Mouse (Mus musculus) forebrain, postnatal 0 days (tissue): ENCODE results near the gene Lrfn5. TPM values are rescaled to one million over a fixed set of nuclear protein-coding genes. Genes with fewer than 3 reads are reported as not detected.

Experiments
- ATAC-seq: fragments of 200-750 bp; cut with Nextera tagmentation; 2 replicates; pipeline ENCODE4 v1.8.0; 2017; ENCODE audit warnings: mild to moderate bottlenecking, moderate library complexity
- DNase-seq: peaks from one replicate; pipeline ENCODE4 v3.0.0-alpha.2; 2015
- H3K27ac ChIP-seq: fragments of 300-500 bp; sonication (generic); 2 replicates; pipeline ENCODE4 v1.5.1; 2014; ENCODE audit warnings: low read depth, mild to moderate bottlenecking, antibody characterized with exemption, low read length, moderate library complexity, mixed read lengths
- H3K27me3 ChIP-seq: fragments of 300-500 bp; sonication (generic); 2 replicates; pipeline ENCODE4 v1.6.1; 2014; ENCODE audit warnings: mild to moderate bottlenecking, low read length, mixed read lengths; ENCODE audit not compliant: insufficient read depth
- H3K36me3 ChIP-seq: fragments of 300-500 bp; sonication (generic); 2 replicates; pipeline ENCODE4 v1.6.1; 2014; ENCODE audit warnings: mild to moderate bottlenecking, moderate library complexity; ENCODE audit not compliant: insufficient read depth
- H3K4me1 ChIP-seq: fragments of 300-500 bp; sonication (generic); 2 replicates; pipeline ENCODE4 v1.6.1; 2014; ENCODE audit warnings: antibody characterized with exemption; ENCODE audit not compliant: insufficient read depth
- H3K4me2 ChIP-seq: fragments of 300-500 bp; sonication (generic); 2 replicates; pipeline ENCODE4 v1.6.1; 2014; ENCODE audit warnings: low read depth, mild to moderate bottlenecking, moderate library complexity
- H3K4me3 ChIP-seq: fragments of 300-500 bp; sonication (generic); 2 replicates; pipeline ENCODE4 v1.5.1; 2014; ENCODE audit warnings: low read depth, low read length, mixed read lengths
- H3K9ac ChIP-seq: fragments of 300-500 bp; sonication (generic); 2 replicates; pipeline ENCODE4 v1.6.1; 2014; ENCODE audit warnings: mild to moderate bottlenecking
- H3K9me3 ChIP-seq: fragments of 300-500 bp; sonication (generic); 2 replicates; pipeline ENCODE4 v1.6.1; 2016; ENCODE audit warnings: low read length
- CTCF ChIP-seq: sonication (generic); IDR thresholded peaks from 2 replicates; pipeline ENCODE4 v1.5.1; 2016; ENCODE audit warnings: antibody characterized with exemption, control low read depth, low read depth
- WGBS: fragments of 180-500 bp; shearing (Covaris S2); extraction: QIAGEN DNeasy Blood & Tissue Kit; methylation state at CpG from one replicate; pipeline ENCODE4 v1.1.7; 2014; 5-methylcytosine and 5-hydroxymethylcytosine counted together
- polyA plus RNA-seq: library from polyadenylated mRNA; unstranded; fragments of >200 nt; fragmentation: Nextera tagmentation; extraction: Ambion mirVana; gene quantifications from 2 replicates; pipeline ENCODE4 v1.2.1, GENCODE M21; 2015
- total RNA-seq: library from RNA; depleted of rRNA; stranded (reverse); fragments of >200 nt; gene quantifications from 2 replicates; pipeline ENCODE4 v1.2.3, GENCODE M21; 2014

The Lrfn5 gene
- total and polyA plus RNA-seq, 2 experiments from 2014 or later, result 69.9 to 109 TPM

DNA sequence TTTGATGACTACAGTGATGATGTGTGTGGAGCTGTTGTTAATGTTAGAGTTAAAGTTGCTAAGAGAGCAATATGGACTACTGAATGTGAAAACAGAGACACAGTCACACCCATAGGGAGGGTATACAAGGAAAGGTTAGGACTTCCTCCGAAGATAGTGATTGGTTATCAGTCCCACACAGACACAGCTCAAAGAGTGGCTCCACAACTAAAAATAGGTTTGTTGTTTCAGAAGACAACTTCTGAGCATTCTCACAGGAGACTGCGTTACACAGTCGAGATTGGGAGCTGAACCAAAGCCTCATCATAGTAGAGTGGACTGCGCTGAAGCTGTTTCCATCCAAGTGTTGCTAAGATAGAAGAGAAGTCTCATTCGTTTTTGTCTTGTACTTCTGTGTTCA lies 57.0 kb downstream of the Lrfn5 start:
- Histone ChIP-seq H3K4me3 (no peak overlapping the region), H3K4me1 (no peaks in the 10 kb centered on the region), H3K9me3 (no peaks in the 10 kb centered on the region), H3K27me3 (no peaks in the 10 kb centered on the region), H3K27ac (no peak overlapping the region), H3K36me3 (no peaks in the 10 kb centered on the region), H3K4me2 (no peak overlapping the region), H3K9ac (no peak overlapping the region)
- DNase-seq (no peak), ATAC-seq (no peak)
- no peak for TF ChIP-seq CTCF
- 82% methylated on average over 5 of the region's 5 CpGs for WGBS

DNA sequence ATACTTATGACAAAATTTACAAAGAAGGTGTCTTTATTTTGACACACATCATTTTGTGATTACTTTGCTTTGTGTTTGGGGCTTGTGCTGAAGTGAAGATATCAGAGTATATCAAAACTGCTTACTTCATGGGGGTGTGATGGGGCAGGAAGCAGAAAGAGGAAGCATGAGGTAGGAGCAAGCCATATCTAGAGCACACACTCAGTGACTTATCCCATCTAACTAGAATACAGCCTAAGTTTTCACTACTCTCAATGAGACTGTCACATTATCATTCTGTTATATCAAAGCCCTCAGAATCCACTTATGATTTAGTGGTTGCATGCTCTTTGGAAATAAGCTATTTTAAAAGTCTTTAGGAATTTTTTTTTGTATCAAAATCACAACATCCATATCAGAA lies 77.4 kb downstream of the Lrfn5 start:
- no peak for DNase-seq
- no peak overlapping the region for H3K4me2 ChIP-seq
- no peaks in the 10 kb centered on the region for H3K27me3 ChIP-seq
- H3K4me1 ChIP-seq, result no peaks in the 10 kb centered on the region
- H3K4me3 ChIP-seq, result no peak overlapping the region
- no peaks in the 10 kb centered on the region for H3K9me3 ChIP-seq
- H3K36me3 ChIP-seq, result no peaks in the 10 kb centered on the region
- no peak for TF ChIP-seq CTCF
- no peak overlapping the region for H3K9ac ChIP-seq
- H3K27ac ChIP-seq, result no peak overlapping the region
- ATAC-seq, result no peak

DNA sequence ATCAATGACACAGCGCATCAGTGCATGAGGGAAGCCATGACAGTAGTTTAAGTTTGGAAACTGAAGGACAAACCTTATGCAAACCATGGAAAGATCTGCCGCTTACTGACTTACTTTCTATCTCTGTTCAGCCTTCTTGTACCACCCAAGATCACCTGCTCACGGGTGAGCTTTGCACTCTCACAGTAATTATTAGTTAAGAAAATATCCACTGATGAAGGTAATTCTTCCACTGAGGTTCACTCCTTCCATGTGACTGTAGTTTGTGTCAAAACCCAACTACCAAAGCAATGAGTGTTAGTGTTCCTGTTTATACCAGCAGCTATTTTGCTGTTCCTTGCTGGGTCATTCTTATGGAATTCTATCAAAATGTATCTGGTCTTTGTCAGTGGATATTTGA lies 84.9 kb downstream of the Lrfn5 start:
- Histone ChIP-seq H3K27me3 (no peaks in the 10 kb centered on the region), H3K4me2 (no peak overlapping the region), H3K9me3 (no peaks in the 10 kb centered on the region), H3K36me3 (no peaks in the 10 kb centered on the region), H3K4me1 (no peaks in the 10 kb centered on the region), H3K4me3 (no peak overlapping the region), H3K27ac (no peak overlapping the region), H3K9ac (no peak overlapping the region)
- ATAC-seq (no peak), DNase-seq (no peak)
- TF ChIP-seq CTCF, result no peak
- WGBS, result 95% methylated on average over 3 of the region's 3 CpGs

- DNase-seq, result no peak
- no peak overlapping the region for H3K27ac ChIP-seq
- H3K27me3 ChIP-seq, result no peaks in the 10 kb centered on the region
- no peak for TF ChIP-seq CTCF
- H3K36me3 ChIP-seq, result no peaks in the 10 kb centered on the region
- no peak overlapping the region for H3K9ac ChIP-seq
- H3K4me2 ChIP-seq, result no peak overlapping the region
- H3K9me3 ChIP-seq, result no peaks in the 10 kb centered on the region
- H3K4me1 ChIP-seq, result no peaks in the 10 kb centered on the region
- no peak overlapping the region for H3K4me3 ChIP-seq
- 83% methylated on average over 1 of the region's 1 CpGs for WGBS
- no peak for ATAC-seq
Measured at GRCm38 (mm10) chr12:61610081-61610480, 87.1 kb downstream of the Lrfn5 start.

GRCm38 (mm10) chr12:61624532-61624931 lies 101.6 kb downstream of the Lrfn5 start:
- no peak for ATAC-seq
- H3K27ac ChIP-seq, result no peak overlapping the region
- no peak for TF ChIP-seq CTCF

GRCm38 (mm10) chr12:61654380-61654779 lies 131.4 kb downstream of the Lrfn5 start:
- no peak overlapping the region for H3K27ac ChIP-seq
- WGBS, result 86% methylated on average over 5 of the region's 5 CpGs
- ATAC-seq, result no peak

More at GRCm38 (mm10) chr12:61624532-61624931, 101.6 kb downstream of the Lrfn5 start:
- H3K9me3 ChIP-seq, result no peaks in the 10 kb centered on the region
- no peak for DNase-seq
- no peaks in the 10 kb centered on the region for H3K36me3 ChIP-seq
- no peaks in the 10 kb centered on the region for H3K4me1 ChIP-seq
- no peak overlapping the region for H3K9ac ChIP-seq
- H3K27me3 ChIP-seq, result no peaks in the 10 kb centered on the region
- H3K4me2 ChIP-seq, result no peak overlapping the region
- H3K4me3 ChIP-seq, result no peak overlapping the region

DNA sequence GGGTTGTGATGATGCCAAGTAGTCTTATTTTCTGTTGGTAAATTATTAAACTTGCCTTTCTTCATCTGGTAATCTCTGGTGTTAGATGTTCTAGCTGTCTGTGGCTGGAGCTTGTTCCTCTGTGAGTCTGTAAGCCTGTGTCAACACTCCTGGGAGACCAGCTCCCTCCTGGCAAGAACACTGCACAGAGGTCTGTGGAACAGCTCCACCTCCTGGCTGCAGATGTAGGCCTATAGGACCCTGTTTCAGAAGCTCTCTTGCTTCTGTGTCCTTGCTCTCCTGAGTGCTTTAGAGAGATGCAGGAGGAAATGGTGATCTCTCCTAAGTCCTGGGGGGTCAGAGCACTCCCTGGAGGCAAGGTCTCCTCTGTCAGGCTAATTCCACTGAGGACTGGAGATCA lies 200.2 kb downstream of the Lrfn5 start:
- ATAC-seq (no peak), DNase-seq (no peak)
- Histone ChIP-seq H3K36me3 (no peaks in the 10 kb centered on the region), H3K9ac (no peak overlapping the region), H3K27me3 (no peaks in the 10 kb centered on the region), H3K4me2 (no peak overlapping the region), H3K27ac (no peak overlapping the region), H3K9me3 (no peaks in the 10 kb centered on the region), H3K4me3 (no peak overlapping the region), H3K4me1 (no peaks in the 10 kb centered on the region)
- TF ChIP-seq CTCF, result no peak

More at GRCm38 (mm10) chr12:61654380-61654779, 131.4 kb downstream of the Lrfn5 start:
- H3K27me3 ChIP-seq, result no peaks in the 10 kb centered on the region
- H3K4me1 ChIP-seq, result no peaks in the 10 kb centered on the region
- DNase-seq, result no peak
- no peak overlapping the region for H3K9ac ChIP-seq
- no peak for TF ChIP-seq CTCF
- no peak overlapping the region for H3K4me2 ChIP-seq
- no peaks in the 10 kb centered on the region for H3K36me3 ChIP-seq
- H3K4me3 ChIP-seq, result no peak overlapping the region
- H3K9me3 ChIP-seq, result no peaks in the 10 kb centered on the region

GRCm38 (mm10) chr12:61807073-61807605 lies 284.2 kb downstream of the Lrfn5 start:
- 45% methylated on average over 4 of the region's 4 CpGs for WGBS
- no peaks in the 10 kb centered on the region for H3K4me1 ChIP-seq
- H3K27me3 ChIP-seq, result no peaks in the 10 kb centered on the region
- H3K36me3 ChIP-seq, result no peaks in the 10 kb centered on the region
- no peak overlapping the region for H3K27ac ChIP-seq
- no peak for TF ChIP-seq CTCF
- ATAC-seq (peak; percentile 78), DNase-seq (peak; percentile 51)
- H3K4me3 ChIP-seq, result no peak overlapping the region
- no peak overlapping the region for H3K9ac ChIP-seq
- no peak overlapping the region for H3K4me2 ChIP-seq
- H3K9me3 ChIP-seq, result no peaks in the 10 kb centered on the region
